Mouse (Mus musculus) liver, embryonic 16.5 days (tissue): ENCODE measurements around the gene Zfp974. TPM values are rescaled to one million over a fixed set of nuclear protein-coding genes. Genes with fewer than 3 reads are reported as not detected.
A peak's percentile ranks its signal among the peaks of the same experiment; 100 is the strongest.
"Not testable (repeated sequence)": the region's sequence is repeated elsewhere in the genome, so short reads cannot be mapped to it uniquely, and the experiment has no call there.

Experiments
- ATAC-seq: fragments of 200-750 bp; cut with Nextera tagmentation; 2 replicates; pipeline ENCODE4 v1.8.0; 2017; ENCODE audit warnings: low read depth, mild to moderate bottlenecking, moderate number of reproducible peaks, moderate library complexity
- H3K27ac ChIP-seq: fragments of 300-500 bp; sonication (generic); 2 replicates; pipeline ENCODE4 v1.5.1; 2014; ENCODE audit warnings: mild to moderate bottlenecking, low read length
- H3K27me3 ChIP-seq: fragments of 300-500 bp; sonication (generic); 2 replicates; pipeline ENCODE4 v1.6.1; 2014; ENCODE audit warnings: low read depth, low read length, mixed read lengths; ENCODE audit not compliant: control insufficient read depth, insufficient read depth
- H3K36me3 ChIP-seq: fragments of 300-500 bp; sonication (generic); 2 replicates; pipeline ENCODE4 v1.6.1; 2014; ENCODE audit warnings: mild to moderate bottlenecking; ENCODE audit not compliant: control insufficient read depth, insufficient read depth
- H3K4me1 ChIP-seq: fragments of 300-500 bp; sonication (generic); 2 replicates; pipeline ENCODE4 v1.6.1; 2014; ENCODE audit warnings: low read depth, low read length, mixed read lengths; ENCODE audit not compliant: control insufficient read depth
- H3K4me2 ChIP-seq: fragments of 300-500 bp; sonication (generic); 2 replicates; pipeline ENCODE4 v1.6.1; 2014; ENCODE audit warnings: low read depth, low read length, mixed read lengths
- H3K4me3 ChIP-seq: fragments of 300-500 bp; sonication (generic); 2 replicates; pipeline ENCODE4 v1.5.1; 2014; ENCODE audit warnings: low read depth, mild to moderate bottlenecking, low read length
- H3K9ac ChIP-seq: fragments of 300-500 bp; sonication (generic); 2 replicates; pipeline ENCODE4 v1.6.1; 2014; ENCODE audit warnings: low read depth, low read length
- H3K9me3 ChIP-seq: fragments of 300-500 bp; sonication (generic); replicated peaks from 2 replicates; pipeline ENCODE4 v1.6.1; 2016; ENCODE audit warnings: low read length; ENCODE audit not compliant: control insufficient read depth
- WGBS: fragments of 180-500 bp; shearing (Covaris S2); extraction: QIAGEN DNeasy Blood & Tissue Kit; methylation state at CpG from one replicate; pipeline ENCODE4 v1.1.7; 2014; ENCODE audit not compliant: insufficient replicate concordance; 5-methylcytosine and 5-hydroxymethylcytosine counted together
- polyA plus RNA-seq: library from polyadenylated mRNA; unstranded; fragments of >200 nt; fragmentation: Nextera tagmentation; extraction: Ambion mirVana; gene quantifications from 2 replicates; pipeline ENCODE4 v1.2.1, GENCODE M21; 2015

Zfp974 gene
- polyA plus RNA-seq, 1 experiment from 2014 or later, result 1.5 TPM

DNA sequence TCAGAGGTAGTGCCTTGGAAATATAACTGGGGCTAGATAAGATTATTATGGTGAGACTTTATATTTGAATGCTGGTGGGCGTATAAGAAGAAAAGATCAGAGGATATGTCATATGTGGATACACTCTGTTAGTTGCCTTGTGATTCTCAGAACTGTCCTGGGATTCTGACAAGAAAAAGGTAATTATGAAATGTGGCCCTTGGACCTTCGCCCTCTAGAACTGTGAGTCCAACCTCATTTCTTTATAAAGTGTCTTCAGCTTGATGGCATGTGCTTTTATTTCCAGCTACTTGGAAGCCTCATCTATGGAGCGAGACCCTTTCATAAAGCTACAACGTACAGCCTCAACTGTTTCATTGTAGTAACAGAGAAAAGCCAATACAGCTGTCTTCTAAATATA lies 28.7 kb downstream of the Zfp974 start:
- 69% methylated on average over 4 of the region's 4 CpGs for WGBS
- Histone ChIP-seq H3K27me3 (no peaks in the 10 kb centered on the region), H3K4me1 (no peaks in the 10 kb centered on the region), H3K27ac (no peak overlapping the region), H3K36me3 (no peaks in the 10 kb centered on the region), H3K4me3 (no peak overlapping the region), H3K9me3 (no peaks in the 10 kb centered on the region), H3K4me2 (no peak overlapping the region), H3K9ac (no peak overlapping the region)
- no peak for ATAC-seq

DNA sequence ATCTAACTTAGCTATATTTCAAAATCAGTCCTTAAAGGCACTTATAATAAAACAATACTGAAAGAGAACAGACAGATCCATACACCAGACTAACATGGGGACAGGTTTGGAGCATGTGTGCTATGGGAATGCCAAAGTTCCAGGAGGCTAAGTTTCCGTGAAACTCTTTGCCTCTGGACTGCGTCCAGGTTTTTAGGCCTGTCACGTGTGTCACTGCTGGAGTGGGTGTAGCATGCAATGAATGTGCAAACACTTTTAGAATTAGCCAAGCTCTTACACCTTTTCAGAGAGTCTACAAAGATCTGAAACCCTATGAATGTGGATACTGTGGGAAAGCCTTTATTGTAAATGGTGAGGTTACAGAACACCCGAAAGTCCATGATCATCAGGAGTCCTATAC lies 47.5 kb downstream of the Zfp974 start:
- Histone ChIP-seq H3K4me3 (no peak overlapping the region), H3K27me3 (no peaks in the 10 kb centered on the region), H3K4me1 (no peaks in the 10 kb centered on the region), H3K27ac (no peak overlapping the region), H3K36me3 (peaks cover 11% of the 10 kb centered on the region), H3K4me2 (no peak overlapping the region), H3K9me3 (no peaks in the 10 kb centered on the region; the same call in 1 of the 2 replicates), H3K9ac (no peak overlapping the region)
- WGBS, result 83% methylated on average over 4 of the region's 4 CpGs
- ATAC-seq, result no peak

GRCm38 (mm10) chr7:27862578-27862977 lies 66.7 kb downstream of the Zfp974 start:
- not testable (repeated sequence) for H3K4me3 ChIP-seq, ATAC-seq, H3K9me3 ChIP-seq, H3K4me2 ChIP-seq, H3K27ac ChIP-seq, H3K9ac ChIP-seq, H3K27me3 ChIP-seq, H3K36me3 ChIP-seq
- 70% methylated on average over 5 of the region's 5 CpGs for WGBS
- peaks cover 13% of the 10 kb centered on the region for H3K4me1 ChIP-seq

DNA sequence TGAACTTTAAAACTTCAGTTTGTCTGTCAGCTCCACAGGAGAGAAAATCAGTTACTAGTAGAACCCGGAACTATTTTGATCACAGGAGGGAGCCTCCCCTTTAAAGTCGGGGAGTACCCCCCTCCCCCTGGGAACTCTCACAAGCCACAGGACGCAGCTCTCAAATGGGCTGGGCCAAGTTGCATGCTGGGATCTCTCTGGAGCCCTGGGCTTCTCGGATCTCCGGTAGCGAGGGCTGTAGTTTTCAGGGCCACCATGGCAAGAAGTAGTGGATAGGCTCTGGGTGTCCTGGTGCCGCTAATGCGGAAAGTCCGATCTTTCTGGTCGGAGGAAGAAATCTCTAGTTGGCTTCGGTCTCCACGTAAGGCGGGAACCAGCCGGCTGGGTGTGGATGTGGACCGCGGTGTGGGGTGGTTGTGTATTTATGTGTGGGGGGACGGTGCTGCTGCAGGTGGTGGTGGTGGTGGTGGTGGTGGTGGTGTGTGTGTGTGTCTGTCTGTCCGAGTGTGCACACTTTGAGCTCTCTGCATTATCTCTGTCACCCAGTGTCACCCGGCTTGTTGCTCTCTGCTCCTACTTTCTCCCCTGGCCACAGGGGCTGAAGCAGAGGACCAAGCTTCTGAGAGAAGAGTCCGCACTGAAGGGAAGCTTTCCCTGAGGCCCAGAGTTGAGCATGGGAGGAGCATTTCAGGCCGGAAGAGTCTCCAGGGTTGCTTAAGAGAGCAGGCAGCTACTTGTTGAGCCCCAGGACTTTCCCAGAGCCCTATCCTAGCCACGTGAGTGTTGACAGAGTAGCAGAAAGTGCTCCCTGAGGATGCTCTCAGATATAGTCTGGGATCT lies 68.6 kb downstream of the Zfp974 start:
- peak; percentile 89 for ATAC-seq
- H3K4me2 ChIP-seq, result peak overlapping the region; percentile 77
- WGBS, result 0% methylated on average over 22 of the region's 22 CpGs
- peak overlapping the region; percentile 73 for H3K4me3 ChIP-seq
- H3K9me3 ChIP-seq, result no peaks in the 10 kb centered on the region
- no peaks in the 10 kb centered on the region for H3K36me3 ChIP-seq
- H3K9ac ChIP-seq, result peak overlapping the region; percentile 73
- peaks cover 13% of the 10 kb centered on the region for H3K4me1 ChIP-seq
- no peaks in the 10 kb centered on the region for H3K27me3 ChIP-seq
- peak overlapping the region; percentile 51 for H3K27ac ChIP-seq

GRCm38 (mm10) chr7:27859301-27860251 lies 69.7 kb downstream of the Zfp974 start:
- Histone ChIP-seq H3K9me3 (no peaks in the 10 kb centered on the region), H3K4me1 (peaks cover 13% of the 10 kb centered on the region), H3K27me3 (no peaks in the 10 kb centered on the region), H3K9ac (peak overlapping the region; percentile 73), H3K4me3 (peak overlapping the region; percentile 73), H3K27ac (peak overlapping the region; percentile 51), H3K36me3 (no peaks in the 10 kb centered on the region), H3K4me2 (peak overlapping the region; percentile 77)
- WGBS, result 15% methylated on average over 10 of the region's 10 CpGs
- peak; percentile 25; the same call in 1 of the 2 replicates for ATAC-seq

Other genes starting within 250 kb of the Zfp974 start
- 0.58 and 0.68 TPM in 2 replicates for gene Zfp607b, start 240.1 kb downstream of the Zfp974 start, polyA plus RNA-seq
- 4.1 and 4.3 TPM in 2 replicates for gene Zfp60, start 198.1 kb downstream of the Zfp974 start, polyA plus RNA-seq
- 0.55 and 0.58 TPM in 2 replicates for gene Zfp626, start 122.3 kb downstream of the Zfp974 start, polyA plus RNA-seq
- 1.3 and 1.4 TPM in 2 replicates for gene Zfp59, start 90.9 kb downstream of the Zfp974 start, polyA plus RNA-seq
- 0.81 and 1.1 TPM in 2 replicates for gene Zfp607a, start 71.9 kb downstream of the Zfp974 start, polyA plus RNA-seq
- 4.6 and 4.7 TPM in 2 replicates for gene Zfp780b, start 49.7 kb upstream of the Zfp974 start, polyA plus RNA-seq
- 1.1 and 1.2 TPM in 2 replicates for gene Zfp850, start 84.7 kb upstream of the Zfp974 start, polyA plus RNA-seq
- gene Psmc4, start 120.6 kb upstream of the Zfp974 start, polyA plus RNA-seq, result 114 and 117 TPM in 2 replicates
- 2.5 TPM in 1 of 2 replicates, not detected in the other for gene Fcgbp, start 141.8 kb upstream of the Zfp974 start, polyA plus RNA-seq
- not detected in 2 replicates for gene 9530053A07Rik, start 200.0 kb upstream of the Zfp974 start, polyA plus RNA-seq
- 39.3 and 39.7 TPM in 2 replicates for gene Fbl, start 240.2 kb upstream of the Zfp974 start, polyA plus RNA-seq